Mouse (Mus musculus) lung, adult 2 months (tissue): ENCODE measurements around the gene Il11ra1.

ENCODE experiments used
- CTCF ChIP-seq: fragments of 200-500 bp; IDR thresholded peaks from 2 replicates; pipeline ENCODE4 v1.5.1; 2011; ENCODE audit warnings: mild to moderate bottlenecking, low read length, control low read depth; ENCODE audit not compliant: insufficient read depth
- POLR2A ChIP-seq: fragments of 200-500 bp; IDR thresholded peaks from 2 replicates; pipeline ENCODE4 v1.6.1; 2011; ENCODE audit warnings: low read depth, mild to moderate bottlenecking, control low read depth, low read length, borderline replicate concordance; ENCODE audit errors: extremely low read depth

DNA sequence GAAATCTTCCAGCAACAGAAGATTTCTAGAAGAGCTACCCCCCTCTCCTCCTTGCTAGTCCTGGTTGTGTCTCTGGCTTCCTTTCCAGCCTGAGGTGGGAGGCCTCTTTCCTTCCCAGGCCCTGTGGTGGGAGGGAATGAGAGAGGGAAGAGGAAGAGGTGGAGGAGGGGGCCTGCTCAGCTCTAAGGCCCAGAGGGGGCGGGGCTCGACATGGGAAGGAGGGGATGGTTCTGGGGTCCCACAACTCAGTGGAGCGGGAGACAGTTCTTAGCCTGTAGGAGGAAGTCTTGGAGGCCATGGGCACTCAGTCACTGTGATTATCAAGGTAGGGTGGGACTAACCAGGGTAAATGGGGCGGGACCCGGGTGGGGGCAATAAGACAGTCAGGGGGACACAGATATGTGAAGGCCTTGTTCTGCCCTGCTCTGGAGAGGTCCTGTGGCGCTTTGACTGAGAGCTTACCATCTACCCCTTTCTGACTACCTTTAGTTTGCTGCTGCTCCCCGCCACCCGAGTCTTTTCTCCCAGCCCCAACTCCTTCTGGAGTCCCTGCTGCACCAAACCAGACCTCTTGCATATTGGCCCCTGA is 62.4 kb downstream of the Il11ra1 start:
- TF ChIP-seq POLR2A (no peak), CTCF (no peak)
